Mouse (Mus musculus) lung, embryonic 15.5 days (tissue): Measurements from ENCODE around the gene Tex46. TPM values are rescaled to one million over a fixed set of nuclear protein-coding genes. Genes with fewer than 3 reads are reported as not detected.

Experiments
- ATAC-seq: fragments of 200-750 bp; cut with Nextera tagmentation; 2 replicates; pipeline ENCODE4 v1.8.0; 2017; ENCODE audit warnings: moderate number of reproducible peaks, borderline replicate concordance; ENCODE audit not compliant: low FRiP score, low TSS enrichment; ENCODE audit errors: extremely low read depth
- H3K27ac ChIP-seq: fragments of 300-500 bp; sonication (generic); 2 replicates; pipeline ENCODE4 v1.5.1; 2015; ENCODE audit warnings: moderate library complexity, mild to moderate bottlenecking, inconsistent platforms
- H3K27me3 ChIP-seq: fragments of 300-500 bp; sonication (generic); 2 replicates; pipeline ENCODE4 v1.6.1; 2015; ENCODE audit warnings: inconsistent platforms
- H3K36me3 ChIP-seq: fragments of 300-500 bp; sonication (generic); 2 replicates; pipeline ENCODE4 v1.6.1; 2015; ENCODE audit warnings: inconsistent platforms
- H3K4me1 ChIP-seq: fragments of 300-500 bp; sonication (generic); 2 replicates; pipeline ENCODE4 v1.6.1; 2015; ENCODE audit warnings: inconsistent platforms
- H3K4me2 ChIP-seq: fragments of 300-500 bp; sonication (generic); 2 replicates; pipeline ENCODE4 v1.6.1; 2015; ENCODE audit warnings: inconsistent platforms, mild to moderate bottlenecking, moderate library complexity
- H3K4me3 ChIP-seq: fragments of 300-500 bp; sonication (generic); 2 replicates; pipeline ENCODE4 v1.5.1; 2015; ENCODE audit warnings: mild to moderate bottlenecking, inconsistent platforms
- H3K9ac ChIP-seq: fragments of 300-500 bp; sonication (generic); 2 replicates; pipeline ENCODE4 v1.6.1; 2015; ENCODE audit warnings: inconsistent platforms
- H3K9me3 ChIP-seq: fragments of 300-500 bp; sonication (generic); 2 replicates; pipeline ENCODE4 v1.6.1; 2016; ENCODE audit warnings: inconsistent platforms
- WGBS: fragments of 180-500 bp; shearing (Covaris S2); methylation state at CpG from one replicate; pipeline ENCODE4 v1.1.7; 2015; 5-methylcytosine and 5-hydroxymethylcytosine counted together
- polyA plus RNA-seq: library from polyadenylated mRNA; unstranded; fragments of >200 nt; fragmentation: Nextera tagmentation; extraction: Ambion mirVana; gene quantifications from 2 replicates; pipeline ENCODE4 v1.2.1, GENCODE M21; 2015

Tex46 gene
- polyA plus RNA-seq, 1 experiment from 2014 or later: not detected

DNA sequence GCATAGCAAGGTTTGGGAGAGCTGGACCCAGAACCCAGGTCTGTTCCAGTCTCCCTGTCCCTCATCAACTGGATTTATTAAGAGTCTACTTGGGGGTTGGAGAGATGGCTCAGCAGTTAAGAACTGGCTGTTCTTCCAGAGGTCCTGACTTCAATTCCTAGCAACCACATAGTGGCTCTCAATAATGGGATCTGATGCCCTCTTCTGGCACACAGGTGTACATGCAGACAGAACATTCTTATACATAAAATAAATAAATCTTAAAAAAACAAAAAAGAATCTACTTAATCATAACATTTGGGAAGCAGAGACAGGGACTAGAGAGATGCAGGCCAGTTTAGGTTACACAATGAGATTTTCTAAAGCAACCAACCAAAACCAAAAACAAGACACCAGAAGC is 25.8 kb downstream of the Tex46 start:
- no peak overlapping the region for H3K4me3 ChIP-seq
- H3K27me3 ChIP-seq: peaks cover 42% of the 10 kb centered on the region
- ATAC-seq: no peak
- H3K27ac ChIP-seq: no peak overlapping the region
- H3K9ac ChIP-seq: no peak overlapping the region
- H3K4me2 ChIP-seq: no peak overlapping the region
- no peaks in the 10 kb centered on the region for H3K36me3 ChIP-seq
- peaks cover 16% of the 10 kb centered on the region for H3K4me1 ChIP-seq
- H3K9me3 ChIP-seq: no peaks in the 10 kb centered on the region

DNA sequence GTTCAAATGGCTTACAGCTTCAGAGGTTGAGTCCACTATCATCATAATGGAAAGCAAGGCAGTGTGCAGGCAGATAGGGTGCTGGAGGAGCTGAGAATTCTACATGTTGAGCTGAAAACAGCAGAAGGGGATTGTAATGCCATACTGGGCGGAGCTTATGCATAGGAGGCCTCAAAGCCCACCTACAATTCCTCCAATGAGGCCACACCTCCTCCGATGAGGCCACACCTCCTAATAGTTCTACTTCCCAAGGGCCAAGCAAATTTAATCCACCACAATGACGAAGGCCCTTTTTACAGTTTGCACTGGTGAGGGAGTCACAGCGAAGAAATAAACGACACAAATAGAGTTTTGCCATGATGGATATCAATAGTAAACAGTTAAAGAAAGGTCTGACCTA is 26.3 kb downstream of the Tex46 start:
- Histone ChIP-seq H3K9ac (no peak overlapping the region), H3K4me1 (peaks cover 16% of the 10 kb centered on the region), H3K27me3 (peaks cover 42% of the 10 kb centered on the region), H3K4me3 (0 out of 2 replicates have a peak overlapping the region, but pooled peaks have one; percentile 52), H3K36me3 (no peaks in the 10 kb centered on the region), H3K9me3 (no peaks in the 10 kb centered on the region), H3K27ac (no peak overlapping the region), H3K4me2 (no peak overlapping the region)
- no peak for ATAC-seq
- WGBS: 55% methylated on average over 5 of the region's 5 CpGs

DNA sequence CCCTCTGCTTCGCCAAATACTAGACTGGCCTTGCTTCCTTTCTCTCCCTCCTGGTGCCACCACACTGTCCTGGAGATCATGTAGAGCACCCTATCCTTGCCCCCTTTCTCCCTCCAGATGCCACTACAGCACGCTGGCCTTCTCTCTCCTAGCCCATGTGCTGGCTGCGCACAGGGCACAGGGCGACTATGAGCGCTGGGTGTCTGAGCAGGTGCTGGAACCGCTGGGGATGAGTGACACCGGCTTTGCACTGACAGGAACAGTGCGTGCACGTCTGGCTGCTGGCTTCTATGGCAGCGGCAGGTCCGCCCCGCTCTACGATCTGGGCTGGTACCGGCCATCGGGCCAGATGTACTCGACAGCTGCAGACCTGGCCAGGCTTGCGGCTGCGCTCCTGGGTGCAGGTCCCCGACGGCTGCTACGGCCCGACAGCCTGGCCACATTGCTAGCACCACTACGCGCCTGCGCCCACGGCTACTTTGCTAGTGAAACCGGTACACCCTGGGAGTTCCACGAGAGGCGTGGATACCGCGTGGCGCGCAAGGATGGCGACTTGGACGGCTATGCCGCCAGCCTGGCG is 26.8 kb downstream of the Tex46 start:
- Histone ChIP-seq H3K9me3 (no peaks in the 10 kb centered on the region), H3K4me2 (peak overlapping the region; percentile 97), H3K4me3 (peak overlapping the region; percentile 52), H3K27me3 (peaks cover 42% of the 10 kb centered on the region), H3K9ac (peak overlapping the region; percentile 37), H3K4me1 (peaks cover 16% of the 10 kb centered on the region), H3K36me3 (no peaks in the 10 kb centered on the region), H3K27ac (no peak overlapping the region)
- 16% methylated on average over 37 of the region's 37 CpGs for WGBS
- no peak for ATAC-seq

DNA sequence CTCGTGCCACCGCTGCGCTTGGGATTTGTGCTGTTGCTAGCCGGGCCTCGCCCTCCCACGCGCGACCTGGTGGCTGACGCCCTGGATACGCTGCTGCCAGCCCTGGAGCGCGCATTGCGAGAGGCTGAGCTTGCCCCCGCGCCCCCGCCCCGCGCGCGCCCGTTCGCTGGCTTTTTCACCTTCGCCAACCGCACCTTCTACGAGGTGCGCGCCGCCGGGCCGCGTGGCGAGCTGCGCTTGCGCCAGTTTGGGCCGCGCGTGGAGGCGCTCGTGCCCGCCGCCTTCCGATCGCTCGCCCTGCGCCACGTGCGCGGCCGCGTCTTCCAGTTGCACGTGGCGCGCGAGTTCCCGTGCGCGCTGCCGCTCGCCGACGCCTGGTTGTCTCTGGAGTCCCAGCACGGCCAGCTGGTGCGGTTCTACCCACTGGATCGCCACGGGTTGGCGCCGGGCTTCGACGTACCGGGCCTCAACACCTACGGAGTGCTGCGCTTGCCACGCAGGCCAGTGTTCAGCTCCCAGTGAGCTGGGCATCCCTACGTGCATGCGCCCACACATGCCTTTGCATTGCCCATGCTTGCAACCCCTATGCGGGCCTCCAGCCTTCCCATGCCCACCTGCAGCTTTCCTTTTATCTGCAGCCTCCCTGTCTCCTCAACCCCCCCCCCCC is 27.5 kb downstream of the Tex46 start:
- Histone ChIP-seq H3K4me2 (peak overlapping the region; percentile 97), H3K36me3 (no peaks in the 10 kb centered on the region), H3K9me3 (no peaks in the 10 kb centered on the region), H3K9ac (peak overlapping the region; percentile 37), H3K27ac (no peak overlapping the region), H3K27me3 (peaks cover 42% of the 10 kb centered on the region), H3K4me1 (peaks cover 16% of the 10 kb centered on the region), H3K4me3 (peak overlapping the region; percentile 52)
- WGBS: 1% methylated on average over 69 of the region's 76 CpGs
- peak; percentile 48; the same call in 1 of the 2 replicates for ATAC-seq

DNA sequence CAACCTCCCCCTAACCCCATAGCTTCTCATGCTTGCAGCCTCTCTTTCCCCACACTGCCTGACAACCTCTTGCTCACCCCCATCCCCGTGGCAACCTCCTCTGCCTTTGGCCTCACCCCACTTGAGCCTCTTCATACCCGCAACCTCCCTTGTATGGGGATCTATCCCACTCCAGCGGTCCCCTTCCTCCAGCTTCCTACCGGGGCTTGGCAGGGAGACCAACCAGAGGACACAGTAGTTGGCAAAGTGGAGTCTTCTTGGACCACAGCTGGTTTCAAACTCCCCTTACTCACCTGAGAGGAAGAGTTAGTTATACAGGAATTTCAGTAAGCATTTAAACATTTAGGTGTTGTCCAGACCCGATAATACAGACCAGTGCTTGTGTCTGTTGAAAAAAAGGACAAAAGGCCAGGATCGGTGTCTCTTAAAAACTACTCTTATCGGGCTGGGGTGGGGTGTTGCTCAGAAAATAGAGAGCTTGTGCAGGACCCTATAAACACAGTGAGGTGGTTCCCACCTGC is 28.1 kb downstream of the Tex46 start:
- WGBS: 34% methylated on average over 7 of the region's 7 CpGs
- Histone ChIP-seq H3K27me3 (peaks cover 42% of the 10 kb centered on the region), H3K36me3 (no peaks in the 10 kb centered on the region), H3K9me3 (no peaks in the 10 kb centered on the region), H3K9ac (no peak overlapping the region), H3K4me2 (peak overlapping the region; percentile 97), H3K4me3 (no peak overlapping the region), H3K27ac (no peak overlapping the region), H3K4me1 (peaks cover 16% of the 10 kb centered on the region)
- no peak for ATAC-seq

DNA sequence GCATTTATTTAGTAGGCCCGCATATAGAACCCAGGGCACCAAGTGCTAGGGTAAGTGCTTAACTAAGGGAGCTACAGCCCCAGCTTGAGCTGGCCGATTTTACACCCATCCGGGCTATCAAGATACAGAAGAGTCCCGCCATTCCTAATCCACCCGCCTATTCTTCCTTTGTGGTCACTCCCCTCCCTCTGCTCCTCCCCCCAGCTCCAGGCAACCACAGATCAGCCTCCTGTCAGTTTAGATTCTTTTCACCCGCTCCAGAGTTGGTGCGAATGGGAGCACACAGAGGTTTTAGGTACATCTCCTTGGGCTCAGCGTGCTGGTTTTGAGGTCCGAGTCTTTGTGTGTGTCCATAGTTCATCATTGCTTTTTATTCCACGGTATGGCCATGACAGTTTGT is 28.7 kb downstream of the Tex46 start:
- ATAC-seq: no peak
- peak overlapping the region; percentile 20; the same call in 1 of the 2 replicates for H3K4me3 ChIP-seq

DNA sequence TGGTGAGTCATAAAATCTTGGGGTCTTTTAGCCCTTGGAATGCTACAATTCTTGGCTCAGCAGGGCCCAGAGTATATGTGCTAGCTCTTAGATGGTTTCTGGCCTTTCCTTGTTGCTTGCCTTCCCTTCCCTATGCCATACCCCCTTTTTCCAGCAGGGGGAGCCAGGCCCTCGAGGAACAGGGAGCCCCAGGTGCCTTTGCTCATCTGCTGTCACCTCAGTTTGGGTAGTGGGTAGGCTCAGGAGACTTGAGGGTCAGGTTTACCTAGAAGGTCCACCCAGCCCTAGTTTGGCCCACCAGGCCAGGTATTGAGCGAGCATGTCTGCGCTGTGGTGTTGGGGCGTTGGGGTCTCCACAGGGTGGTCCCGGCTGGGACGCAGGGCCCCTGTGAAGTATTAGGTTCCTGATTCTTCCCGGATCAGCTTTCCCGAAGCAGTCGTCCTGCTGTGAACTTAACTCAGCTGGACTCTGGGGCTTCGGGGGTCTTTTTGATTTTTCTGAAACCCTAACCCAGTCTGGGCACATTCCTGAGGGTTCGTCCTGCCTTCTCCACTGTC is 38.8 kb downstream of the Tex46 start:
- H3K4me3 ChIP-seq: no peak overlapping the region
- 7% methylated on average over 11 of the region's 11 CpGs for WGBS
- peaks cover 9% of the 10 kb centered on the region for H3K4me1 ChIP-seq
- H3K9ac ChIP-seq: no peak overlapping the region
- no peak overlapping the region for H3K27ac ChIP-seq
- H3K9me3 ChIP-seq: no peaks in the 10 kb centered on the region
- H3K27me3 ChIP-seq: no peaks in the 10 kb centered on the region
- H3K36me3 ChIP-seq: no peaks in the 10 kb centered on the region
- peak overlapping the region; percentile 28 for H3K4me2 ChIP-seq
- peak; percentile 16; the same call in 1 of the 2 replicates for ATAC-seq

More for the DNA sequence above, 28.7 kb downstream of the Tex46 start:
- H3K36me3 ChIP-seq: no peaks in the 10 kb centered on the region
- peaks cover 42% of the 10 kb centered on the region for H3K27me3 ChIP-seq
- WGBS: 8% methylated on average over 10 of the region's 10 CpGs
- no peak overlapping the region for H3K9ac ChIP-seq
- peaks cover 16% of the 10 kb centered on the region for H3K4me1 ChIP-seq
- H3K27ac ChIP-seq: no peak overlapping the region
- H3K9me3 ChIP-seq: no peaks in the 10 kb centered on the region
- peak overlapping the region; percentile 97 for H3K4me2 ChIP-seq

DNA sequence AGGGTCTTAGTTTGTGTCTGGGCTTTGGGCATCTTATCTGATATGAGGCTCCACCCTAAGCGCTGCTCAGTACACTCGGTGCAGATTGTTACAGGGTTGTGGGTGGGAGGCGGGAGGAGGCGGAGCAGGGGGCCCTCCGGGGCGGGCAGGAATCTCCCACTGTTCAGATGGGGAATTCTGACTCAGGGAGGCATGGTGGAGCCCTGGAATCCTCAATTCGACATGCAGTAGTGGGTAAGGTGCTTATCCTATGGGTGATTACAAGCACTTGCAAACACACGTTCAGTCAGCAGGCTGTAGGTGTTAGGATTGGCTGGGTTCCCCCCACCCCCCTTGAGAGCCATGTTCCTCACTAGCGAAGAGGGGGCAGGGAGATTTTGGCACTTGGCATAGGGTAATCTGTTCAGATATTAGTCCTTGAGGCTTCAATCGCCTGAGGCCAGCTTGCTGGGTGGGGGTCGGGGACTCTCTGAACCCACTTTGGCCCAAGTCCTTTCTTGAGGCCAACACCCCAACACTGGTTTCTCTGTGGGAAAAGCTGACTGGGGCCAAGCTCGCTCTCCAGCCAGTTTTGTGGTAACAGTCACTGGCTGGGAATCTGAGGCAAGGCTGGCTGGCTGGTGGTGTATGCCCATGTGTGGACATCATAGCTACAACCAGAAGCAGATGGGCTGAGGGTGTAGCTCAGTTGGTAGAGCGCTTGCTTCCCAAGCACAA is 39.4 kb downstream of the Tex46 start:
- H3K36me3 ChIP-seq: no peaks in the 10 kb centered on the region
- H3K4me1 ChIP-seq: peaks cover 9% of the 10 kb centered on the region
- 31% methylated on average over 13 of the region's 13 CpGs for WGBS
- H3K9ac ChIP-seq: no peak overlapping the region
- ATAC-seq: peak; percentile 53; the same call in 1 of the 2 replicates
- H3K9me3 ChIP-seq: no peaks in the 10 kb centered on the region
- no peak overlapping the region for H3K4me3 ChIP-seq
- peak overlapping the region; percentile 28 for H3K4me2 ChIP-seq
- H3K27me3 ChIP-seq: no peaks in the 10 kb centered on the region
- H3K27ac ChIP-seq: no peak overlapping the region

DNA sequence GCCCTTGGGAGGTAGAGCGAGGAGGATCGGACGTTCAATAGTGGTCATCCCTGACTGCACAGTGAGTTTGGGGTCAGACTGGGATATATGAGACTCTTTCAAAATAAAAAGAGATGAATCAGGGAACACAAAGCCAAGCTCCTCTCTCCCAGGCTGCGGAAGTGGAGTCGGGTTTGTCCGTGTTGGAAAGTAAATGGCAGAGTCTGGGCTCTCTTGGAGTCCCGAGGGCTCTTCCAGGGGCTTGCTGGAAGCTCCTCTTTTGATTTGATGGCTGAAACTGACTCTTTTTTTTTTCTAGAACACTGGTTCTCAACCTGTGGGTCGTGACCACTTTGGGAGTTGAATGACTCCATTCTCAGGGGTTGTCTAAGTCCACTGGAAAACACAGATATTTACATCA is 40.0 kb downstream of the Tex46 start:
- no peak overlapping the region for H3K4me2 ChIP-seq
- no peak overlapping the region for H3K9ac ChIP-seq
- no peak overlapping the region for H3K4me3 ChIP-seq
- no peaks in the 10 kb centered on the region for H3K36me3 ChIP-seq
- peaks cover 9% of the 10 kb centered on the region for H3K4me1 ChIP-seq
- 82% methylated on average over 8 of the region's 8 CpGs for WGBS
- H3K9me3 ChIP-seq: no peaks in the 10 kb centered on the region
- no peaks in the 10 kb centered on the region for H3K27me3 ChIP-seq
- no peak for ATAC-seq
- H3K27ac ChIP-seq: no peak overlapping the region

DNA sequence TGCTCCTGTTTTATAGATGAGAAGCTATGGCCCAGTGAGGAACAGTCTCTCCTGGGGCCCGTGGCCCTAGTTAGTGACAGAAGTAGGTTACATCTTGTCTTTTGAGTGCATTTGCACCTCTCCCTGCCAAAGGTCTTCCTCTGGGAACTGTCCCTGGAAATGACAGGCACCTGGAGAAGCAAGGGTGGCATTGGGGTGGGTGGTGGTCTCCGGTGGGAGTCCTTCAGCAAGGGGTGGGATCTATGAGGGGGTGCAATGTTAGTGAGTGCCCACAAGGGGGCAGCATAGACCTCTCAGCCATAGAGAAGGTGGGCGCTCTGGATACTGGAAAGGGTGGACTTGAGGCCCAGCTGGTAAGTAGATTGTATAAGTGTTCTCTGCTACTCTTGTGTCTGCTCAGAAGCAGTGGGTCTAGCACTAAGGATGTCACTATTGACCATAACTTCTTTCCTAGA is 41.1 kb downstream of the Tex46 start:
- Histone ChIP-seq H3K27me3 (no peaks in the 10 kb centered on the region), H3K9me3 (no peaks in the 10 kb centered on the region), H3K27ac (no peak overlapping the region), H3K4me2 (no peak overlapping the region), H3K36me3 (no peaks in the 10 kb centered on the region), H3K4me1 (peaks cover 9% of the 10 kb centered on the region), H3K9ac (no peak overlapping the region), H3K4me3 (no peak overlapping the region)
- ATAC-seq: no peak
- WGBS: 60% methylated on average over 3 of the region's 3 CpGs

DNA sequence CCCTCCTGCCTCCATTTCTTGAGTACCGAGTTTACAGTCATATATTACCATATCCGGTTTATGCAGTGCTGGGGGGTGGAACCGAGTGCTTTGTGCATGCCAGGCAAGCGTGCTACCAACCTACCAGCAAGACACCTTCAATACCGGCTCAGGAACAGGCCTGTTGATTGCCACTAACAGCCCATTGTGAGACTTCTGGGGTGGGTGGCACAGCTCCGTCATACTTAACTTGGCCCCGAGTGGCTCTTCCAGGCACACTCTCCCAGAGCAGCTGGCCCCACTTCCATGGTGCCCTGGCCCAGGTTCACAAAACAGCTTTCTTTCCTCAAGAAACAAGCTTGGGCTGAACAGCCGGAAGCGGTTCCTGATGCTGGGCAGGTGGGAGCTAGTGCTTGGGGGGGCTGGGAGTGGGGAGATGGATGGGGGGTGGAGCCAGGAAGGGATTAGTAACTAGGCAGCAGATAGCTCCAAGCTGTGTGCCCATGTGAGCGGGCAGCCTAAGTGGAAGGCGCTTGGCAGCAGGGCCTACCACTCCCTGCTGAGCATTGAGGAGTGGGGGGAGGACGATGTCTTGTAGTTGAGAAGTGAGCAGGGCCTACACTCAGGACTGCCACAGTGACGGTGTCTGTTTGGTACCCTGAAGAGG is 41.8 kb downstream of the Tex46 start:
- Histone ChIP-seq H3K9ac (no peak overlapping the region), H3K36me3 (no peaks in the 10 kb centered on the region), H3K27ac (no peak overlapping the region), H3K4me3 (no peak overlapping the region), H3K4me1 (peaks cover 9% of the 10 kb centered on the region), H3K27me3 (no peaks in the 10 kb centered on the region), H3K4me2 (no peak overlapping the region), H3K9me3 (no peaks in the 10 kb centered on the region)
- ATAC-seq: no peak
- 71% methylated on average over 13 of the region's 13 CpGs for WGBS
